Mouse (Mus musculus) embryonic facial prominence, embryonic 14.5 days (tissue): ENCODE measurements around the gene Trim3. TPM values are rescaled to one million over a fixed set of nuclear protein-coding genes. Genes with fewer than 3 reads are reported as not detected.

Experiments used
- ATAC-seq: fragments of 200-750 bp; cut with Nextera tagmentation; 2 replicates; pipeline ENCODE4 v1.8.0; 2017; ENCODE audit warnings: low read depth, moderate number of reproducible peaks, moderate TSS enrichment
- DNase-seq: peaks from one replicate; pipeline ENCODE4 v3.0.0-alpha.2; 2015; ENCODE audit warnings: low spot score
- H3K27ac ChIP-seq: fragments of 300-500 bp; sonication (generic); replicated peaks from 2 replicates; pipeline ENCODE4 v1.5.1; 2014; ENCODE audit warnings: low read depth, mild to moderate bottlenecking, low read length, moderate library complexity
- H3K27me3 ChIP-seq: fragments of 300-500 bp; sonication (generic); replicated peaks from 2 replicates; pipeline ENCODE4 v1.6.1; 2014; ENCODE audit warnings: low read length; ENCODE audit not compliant: control insufficient read depth, insufficient read depth
- H3K36me3 ChIP-seq: fragments of 300-500 bp; sonication (generic); 2 replicates; pipeline ENCODE4 v1.6.1; 2014; ENCODE audit warnings: low read length, mixed read lengths; ENCODE audit not compliant: control insufficient read depth, insufficient read depth
- H3K4me1 ChIP-seq: fragments of 300-500 bp; sonication (generic); 2 replicates; pipeline ENCODE4 v1.6.1; 2014; ENCODE audit warnings: antibody characterized with exemption, low read length; ENCODE audit not compliant: control insufficient read depth, insufficient read depth
- H3K4me2 ChIP-seq: fragments of 300-500 bp; sonication (generic); 2 replicates; pipeline ENCODE4 v1.6.1; 2014; ENCODE audit warnings: low read depth, mild to moderate bottlenecking, low read length, moderate library complexity, mixed read lengths
- H3K4me3 ChIP-seq: fragments of 300-500 bp; sonication (generic); 2 replicates; pipeline ENCODE4 v1.5.1; 2014; ENCODE audit warnings: low read depth, mild to moderate bottlenecking, low read length
- H3K9ac ChIP-seq: fragments of 300-500 bp; sonication (generic); 2 replicates; pipeline ENCODE4 v1.6.1; 2014; ENCODE audit warnings: low read depth, mild to moderate bottlenecking, low read length, moderate library complexity, mixed read lengths
- H3K9me3 ChIP-seq: fragments of 300-500 bp; sonication (generic); 2 replicates; pipeline ENCODE4 v1.6.1; 2016; ENCODE audit warnings: low read length; ENCODE audit not compliant: control insufficient read depth
- WGBS: fragments of 180-500 bp; shearing (Covaris S2); extraction: QIAGEN DNeasy Blood & Tissue Kit; methylation state at CpG from one replicate; pipeline ENCODE4 v1.1.7; 2014; 5-methylcytosine and 5-hydroxymethylcytosine counted together
- polyA plus RNA-seq: library from polyadenylated mRNA; unstranded; fragments of >200 nt; fragmentation: Nextera tagmentation; extraction: Ambion mirVana; gene quantifications from 2 replicates; pipeline ENCODE4 v1.2.1, GENCODE M21; 2014

Gene Trim3
- polyA plus RNA-seq = 31.2 and 32.8 TPM in 2 replicates

- Histone ChIP-seq H3K27me3 (no peaks in the 10 kb centered on the region), H3K36me3 (peaks cover 31% of the 10 kb centered on the region), H3K27ac (peak within 1 kb of the TSS; percentile 81; the same call in 1 of the 2 replicates), H3K9ac (peak within 1 kb of the TSS; percentile 85), H3K4me1 (0 out of 2 replicates have a peak, but pooled peaks cover 4% of the 10 kb centered on the region), H3K9me3 (no peaks in the 10 kb centered on the region), H3K4me3 (peak within 1 kb of the TSS; percentile 92), H3K4me2 (peak within 1 kb of the TSS; percentile 83)
- DNase-seq (peak; percentile 95), ATAC-seq (peak; percentile 93)
- WGBS = under 1% methylated on average over 28 of the region's 71 CpGs
Observed at GRCm38 (mm10) chr7:105633127-105633800, at the start of gene Trim3. Gene Trim3, minus strand, starts transcription at chr7:105633571.

GRCm38 (mm10) chr7:105650639-105651435 lies 17.5 kb upstream of the Trim3 start, which contains the start of gene Dnhd1:
Gene Dnhd1, plus strand, starts transcription at chr7:105650827.
- peak within 1 kb of the TSS; percentile 74 for H3K4me2 ChIP-seq
- 0 out of 2 replicates have a peak, but pooled peaks cover 4% of the 10 kb centered on the region for H3K36me3 ChIP-seq
- no peaks in the 10 kb centered on the region for H3K9me3 ChIP-seq
- no peaks in the 10 kb centered on the region for H3K27me3 ChIP-seq
- peak within 1 kb of the TSS; percentile 44 for H3K4me3 ChIP-seq
- DNase-seq (peak; percentile 89), ATAC-seq (peak; percentile 96)
- H3K9ac ChIP-seq = peak within 1 kb of the TSS; percentile 54
- under 1% methylated on average over 15 of the region's 17 CpGs for WGBS
- no peaks in the 10 kb centered on the region for H3K4me1 ChIP-seq
- H3K27ac ChIP-seq = peak within 1 kb of the TSS; percentile 70

- Histone ChIP-seq H3K27ac (no peak overlapping the region), H3K4me3 (0 out of 2 replicates have a peak overlapping the region, but pooled peaks have one; percentile 92), H3K4me2 (peak overlapping the region; percentile 96; the same call in 1 of the 2 replicates), H3K4me1 (peaks cover 4% of the 10 kb centered on the region; the same call in 1 of the 2 replicates), H3K9ac (no peak overlapping the region), H3K9me3 (no peaks in the 10 kb centered on the region), H3K36me3 (peaks cover 32% of the 10 kb centered on the region), H3K27me3 (no peaks in the 10 kb centered on the region)
- no peak for ATAC-seq
- DNase-seq = no peak
- WGBS = 47% methylated on average over 3 of the region's 3 CpGs
Observed at GRCm38 (mm10) chr7:105641936-105642335, 8.6 kb upstream of the Trim3 start.

- ATAC-seq (peak; percentile 21), DNase-seq (no peak)
- H3K36me3 ChIP-seq = peaks cover 43% of the 10 kb centered on the region
- peaks cover 4% of the 10 kb centered on the region; the same call in 1 of the 2 replicates for H3K4me1 ChIP-seq
- H3K9ac ChIP-seq = peak overlapping the region; percentile 93
- H3K4me2 ChIP-seq = peak overlapping the region; percentile 96
- peak overlapping the region; percentile 88 for H3K27ac ChIP-seq
- no peaks in the 10 kb centered on the region for H3K27me3 ChIP-seq
- H3K9me3 ChIP-seq = no peaks in the 10 kb centered on the region
- WGBS = 0% methylated on average over 18 of the region's 18 CpGs
- peak overlapping the region; percentile 92 for H3K4me3 ChIP-seq
Observed at GRCm38 (mm10) chr7:105640894-105641255, 7.5 kb upstream of the Trim3 start.

GRCm38 (mm10) chr7:105640233-105640893 lies 7.0 kb upstream of the Trim3 start, which contains the start of the genes Arfip2 and Gm45799:
Gene Arfip2, minus strand, starts transcription at chr7:105640416.
Gene Gm45799, plus strand, starts transcription at chr7:105640552.
- Histone ChIP-seq H3K4me2 (peak within 1 kb of the TSS; percentile 96), H3K27me3 (no peaks in the 10 kb centered on the region), H3K4me1 (peaks cover 4% of the 10 kb centered on the region; the same call in 1 of the 2 replicates), H3K9me3 (no peaks in the 10 kb centered on the region), H3K36me3 (peaks cover 48% of the 10 kb centered on the region), H3K4me3 (peak within 1 kb of the TSS; percentile 92), H3K27ac (peak within 1 kb of the TSS; percentile 88), H3K9ac (peak within 1 kb of the TSS; percentile 93)
- DNase-seq (peak; percentile 99), ATAC-seq (peak; percentile 97)
- WGBS = 1% methylated on average over 26 of the region's 45 CpGs

GRCm38 (mm10) chr7:105639756-105640155 lies 6.4 kb upstream of the Trim3 start, which contains the start of gene Timm10b:
Gene Timm10b, plus strand, starts transcription at chr7:105640056.
- Histone ChIP-seq H3K9ac (peak within 1 kb of the TSS; percentile 93), H3K9me3 (no peaks in the 10 kb centered on the region), H3K4me3 (peak within 1 kb of the TSS; percentile 92), H3K36me3 (peaks cover 50% of the 10 kb centered on the region), H3K4me1 (peaks cover 4% of the 10 kb centered on the region; the same call in 1 of the 2 replicates), H3K27ac (peak within 1 kb of the TSS; percentile 88), H3K4me2 (peak within 1 kb of the TSS; percentile 96), H3K27me3 (no peaks in the 10 kb centered on the region)
- ATAC-seq (0 out of 2 replicates have a peak, but pooled peaks have one; percentile 2), DNase-seq (no peak)
- WGBS = 0% methylated on average over 2 of the region's 2 CpGs

- no peak overlapping the region for H3K27ac ChIP-seq
- H3K36me3 ChIP-seq = peaks cover 50% of the 10 kb centered on the region
- no peaks in the 10 kb centered on the region for H3K27me3 ChIP-seq
- H3K4me2 ChIP-seq = peak overlapping the region; percentile 96
- 73% methylated on average over 9 of the region's 9 CpGs for WGBS
- H3K4me1 ChIP-seq = peaks cover 4% of the 10 kb centered on the region; the same call in 1 of the 2 replicates
- DNase-seq (no peak), ATAC-seq (no peak)
- H3K9me3 ChIP-seq = no peaks in the 10 kb centered on the region
- peak overlapping the region; percentile 93 for H3K9ac ChIP-seq
- H3K4me3 ChIP-seq = peak overlapping the region; percentile 92
Observed at GRCm38 (mm10) chr7:105639304-105639703, 5.9 kb upstream of the Trim3 start.

GRCm38 (mm10) chr7:105638776-105639175 lies 5.4 kb upstream of the Trim3 start:
- WGBS = 95% methylated on average over 6 of the region's 6 CpGs
- Histone ChIP-seq H3K4me1 (peaks cover 4% of the 10 kb centered on the region; the same call in 1 of the 2 replicates), H3K9me3 (no peaks in the 10 kb centered on the region), H3K27me3 (no peaks in the 10 kb centered on the region), H3K4me3 (no peak overlapping the region), H3K36me3 (peaks cover 46% of the 10 kb centered on the region), H3K9ac (no peak overlapping the region), H3K27ac (no peak overlapping the region), H3K4me2 (peak overlapping the region; percentile 96; the same call in 1 of the 2 replicates)
- DNase-seq (no peak), ATAC-seq (no peak)
